Mouse (Mus musculus): Measurements from ENCODE around the gene Rnf216.

Gene Rnf216

GRCm38 (mm10) chr5:143095256-143095655 lies 17.5 kb downstream of the Rnf216 start:
- peak; percentile 63 for DNase-seq

DNA sequence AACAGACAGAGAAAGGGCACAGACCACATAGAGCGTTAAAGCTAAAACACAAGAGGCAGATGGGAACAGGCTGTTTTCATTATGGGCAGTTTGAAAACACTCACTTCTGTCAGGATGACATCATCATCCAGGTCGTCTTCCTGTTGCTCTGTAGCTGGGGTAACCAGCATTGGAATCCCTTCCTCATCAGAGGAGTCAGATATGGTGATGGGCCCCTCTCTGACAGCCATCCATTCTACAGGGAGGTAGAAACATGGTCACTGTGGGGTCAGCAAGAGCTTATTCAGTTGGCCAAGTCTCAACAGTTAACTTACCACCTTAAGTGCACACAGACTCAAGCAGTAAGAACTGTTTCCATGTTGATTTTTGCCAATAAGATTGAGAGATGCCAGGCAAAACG lies 19.9 kb downstream of the Rnf216 start:
- DNase-seq, result peak; percentile 68

- DNase-seq, result no peak
Measured at GRCm38 (mm10) chr5:143084898-143085297, 27.9 kb downstream of the Rnf216 start.

DNA sequence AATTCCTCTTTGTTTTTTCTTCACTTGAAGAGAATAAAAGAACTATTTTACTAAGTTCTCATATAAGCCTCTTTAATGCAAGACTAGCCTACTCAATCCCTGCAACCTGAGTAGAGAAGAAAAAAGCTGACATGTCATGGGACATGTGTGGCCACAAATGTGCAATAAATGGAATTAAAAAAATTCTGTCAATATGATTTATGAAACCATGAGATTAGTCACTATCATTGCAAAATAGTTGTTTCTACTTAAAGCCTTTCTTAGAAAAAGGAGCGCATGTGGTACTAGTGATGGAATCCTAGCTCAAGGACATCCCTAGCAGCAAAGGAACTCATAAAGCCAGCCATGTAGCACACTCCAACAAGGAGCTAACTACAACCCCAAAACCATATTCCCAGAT lies 33.0 kb downstream of the Rnf216 start:
- no peak for DNase-seq

- DNase-seq, result no peak
Measured at GRCm38 (mm10) chr5:143076603-143077143, 36.1 kb downstream of the Rnf216 start.

DNA sequence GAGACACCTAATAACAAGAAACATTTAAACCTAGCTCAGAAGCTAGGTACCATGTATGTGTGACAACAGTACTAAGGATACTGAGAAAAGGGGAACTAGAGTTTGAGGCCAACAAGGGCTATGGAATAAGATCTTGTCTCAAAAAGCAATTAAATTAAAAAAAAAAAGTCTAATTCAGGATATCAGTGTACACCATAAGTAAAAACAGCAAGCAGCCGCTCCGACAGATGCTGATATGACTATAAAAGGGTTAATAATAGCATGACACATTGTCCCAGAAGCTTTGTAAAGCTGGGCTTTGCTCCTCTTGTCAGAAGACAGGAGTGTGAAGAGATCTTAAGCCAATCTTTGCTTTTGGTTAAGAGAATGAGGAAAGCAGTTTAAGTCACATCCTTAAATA lies 36.8 kb downstream of the Rnf216 start:
- DNase-seq, result no peak

- DNase-seq, result peak; percentile 69
Measured at GRCm38 (mm10) chr5:143069048-143069447, 43.7 kb downstream of the Rnf216 start.

- peak; percentile 59 for DNase-seq
Measured at GRCm38 (mm10) chr5:143068382-143068781, 44.4 kb downstream of the Rnf216 start.

- peak; percentile 90 for DNase-seq
Measured at GRCm38 (mm10) chr5:143066551-143066958, 46.2 kb downstream of the Rnf216 start.

DNA sequence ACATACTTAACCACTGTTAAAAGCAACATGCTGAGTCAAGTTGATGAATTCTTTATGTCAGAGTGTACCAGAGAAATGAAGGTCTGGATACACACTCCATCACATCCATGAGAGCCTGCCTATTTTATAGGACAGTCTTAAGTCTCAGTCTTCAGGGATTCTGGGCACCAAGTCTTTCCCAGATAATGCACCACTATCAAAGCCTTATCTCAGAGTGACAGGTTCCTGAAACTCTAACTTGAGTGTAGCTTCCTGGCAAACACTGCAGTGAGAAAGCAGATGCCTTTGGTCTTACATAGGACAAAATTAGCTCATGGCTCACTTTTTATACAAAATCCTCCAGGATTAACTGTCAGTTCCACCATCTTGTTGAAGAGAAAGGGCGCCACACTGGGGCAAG lies 46.7 kb downstream of the Rnf216 start:
- DNase-seq, result peak; percentile 40

GRCm38 (mm10) chr5:143065230-143065629 lies 47.6 kb downstream of the Rnf216 start:
- peak; percentile 95 for DNase-seq

DNA sequence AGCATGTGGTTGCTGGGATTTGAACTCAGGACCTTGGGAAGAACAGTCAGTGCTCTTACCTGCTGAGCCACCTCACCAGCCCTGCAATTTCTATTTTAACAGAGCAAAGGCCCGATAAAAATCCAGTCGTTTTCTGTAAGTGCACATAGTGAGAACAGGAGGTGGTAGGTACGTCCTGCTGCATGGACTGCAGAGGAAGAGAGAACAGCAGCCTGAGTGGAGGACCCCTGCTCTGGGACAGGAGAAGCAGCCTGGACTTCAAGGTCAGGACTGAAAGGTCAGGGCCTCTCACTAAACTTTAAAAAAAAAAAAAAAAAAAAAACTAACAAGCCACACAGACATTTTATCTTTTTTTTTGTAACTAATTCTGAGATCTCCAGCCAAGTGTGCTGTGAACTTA lies 50.5 kb downstream of the Rnf216 start:
- DNase-seq, result peak; percentile 75

DNA sequence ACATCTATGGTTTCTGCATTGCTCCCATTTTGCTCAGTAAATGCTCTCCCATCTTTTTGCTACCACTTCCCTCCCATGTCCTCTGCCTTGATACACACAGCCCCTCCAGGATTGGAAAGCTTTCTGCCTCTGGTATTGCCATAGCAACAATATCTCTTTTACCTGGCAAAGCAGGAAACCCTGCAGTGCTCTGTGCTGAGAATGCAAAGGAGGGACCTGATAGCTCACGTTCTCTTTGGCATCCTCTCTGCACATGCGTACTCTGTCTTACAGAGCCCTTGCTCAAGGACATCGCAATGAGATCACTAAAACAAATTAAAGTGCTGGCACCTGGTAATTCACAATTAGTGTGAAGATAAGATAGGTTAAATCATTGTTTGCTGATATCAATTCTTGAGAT lies 51.3 kb downstream of the Rnf216 start:
- DNase-seq, result peak; percentile 73

DNA sequence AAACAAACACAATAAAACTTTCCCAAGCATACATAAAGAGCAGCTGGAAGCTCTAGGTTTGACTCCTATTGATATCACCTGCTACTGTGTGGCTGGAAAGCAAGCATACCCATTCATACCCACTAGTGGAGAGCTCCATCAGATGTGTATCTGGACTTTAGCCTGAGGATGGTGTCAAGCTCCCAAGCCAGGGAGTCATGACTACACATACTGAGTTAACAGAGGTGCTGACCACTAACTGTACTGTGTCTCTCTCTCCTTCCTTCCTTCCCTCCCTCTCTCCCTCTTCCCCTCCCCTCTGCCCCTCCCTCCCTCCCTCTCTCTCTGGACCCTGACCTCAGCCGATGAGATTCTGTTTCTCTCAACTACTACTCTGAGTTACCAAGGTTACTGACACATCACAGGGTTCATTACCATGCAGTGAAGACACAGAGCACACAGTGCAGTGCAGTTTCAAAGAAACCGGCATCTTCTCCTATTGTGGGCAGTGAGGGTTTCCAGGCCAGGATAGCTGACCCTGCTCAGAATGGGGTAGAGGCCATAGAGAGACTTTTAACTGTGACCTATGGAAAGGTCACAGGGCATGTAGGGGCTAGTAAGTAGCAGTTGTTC lies 51.9 kb downstream of the Rnf216 start:
- peak; percentile 70 for DNase-seq

DNA sequence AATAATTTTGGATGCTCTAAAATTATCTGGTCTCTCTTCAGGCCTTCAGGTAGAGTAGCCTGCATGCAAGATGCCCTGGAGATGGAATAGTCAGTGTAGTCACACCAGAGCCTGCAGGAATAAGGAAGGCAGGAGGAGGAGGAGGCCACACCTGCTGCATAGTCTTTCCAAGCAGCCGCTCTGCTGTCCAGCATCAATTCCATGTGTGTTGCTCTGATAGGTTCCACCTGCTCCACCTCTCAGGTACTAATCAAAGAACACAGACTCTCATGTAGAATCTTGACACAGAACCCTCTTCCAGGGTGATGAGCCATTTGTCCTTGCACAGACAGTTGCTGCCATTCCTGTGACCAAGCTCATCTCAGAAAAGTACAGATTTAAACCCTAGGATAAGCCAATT lies 52.8 kb downstream of the Rnf216 start:
- peak; percentile 85 for DNase-seq

GRCm38 (mm10) chr5:143059182-143059581 lies 53.6 kb downstream of the Rnf216 start:
- DNase-seq, result peak; percentile 90

GRCm38 (mm10) chr5:143058675-143059074 lies 54.1 kb downstream of the Rnf216 start:
- DNase-seq, result no peak

DNA sequence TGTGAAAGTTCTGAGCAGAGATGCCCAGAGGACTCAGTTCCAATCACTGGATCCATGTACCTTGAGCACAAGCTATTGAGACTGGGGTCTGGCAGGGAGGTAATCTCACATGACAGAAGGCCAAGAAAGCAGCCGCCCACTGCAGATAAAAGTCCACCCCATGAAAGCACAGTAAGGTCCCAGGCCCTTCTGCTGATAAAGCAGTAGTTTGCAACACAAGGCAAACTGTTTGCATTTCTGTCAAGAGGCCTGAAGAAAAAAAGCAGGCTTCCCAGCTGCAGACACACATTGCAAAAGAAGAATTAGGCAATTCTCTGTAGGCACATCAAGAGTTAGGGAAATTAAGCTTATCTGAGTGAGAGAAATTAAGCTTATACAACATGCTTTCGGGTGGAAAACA lies 54.6 kb downstream of the Rnf216 start:
- DNase-seq, result peak; percentile 95

DNA sequence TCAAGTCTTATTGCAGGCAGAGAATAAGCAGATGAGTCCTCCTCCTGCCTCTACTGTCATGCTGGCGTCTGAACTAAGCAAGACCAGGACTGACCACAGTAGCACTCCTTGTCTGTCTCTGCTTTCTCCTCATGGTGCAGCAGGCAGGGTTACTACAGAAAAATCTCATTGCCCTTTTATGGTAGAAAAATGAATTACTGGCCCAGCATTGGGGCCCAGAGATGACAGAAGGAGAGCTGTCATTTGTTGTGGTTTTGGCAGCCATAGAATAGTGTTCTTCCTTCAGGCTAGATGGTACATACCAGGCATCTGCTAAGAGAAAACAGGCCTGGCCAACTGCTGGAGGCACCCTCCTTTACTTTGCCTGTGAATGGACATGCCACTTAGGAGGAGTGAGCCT lies 55.0 kb downstream of the Rnf216 start:
- DNase-seq, result no peak

- peak; percentile 96 for DNase-seq
Measured at GRCm38 (mm10) chr5:143056191-143056880, 56.5 kb downstream of the Rnf216 start.

- DNase-seq, result peak; percentile 98
Measured at GRCm38 (mm10) chr5:143055501-143056125, 57.2 kb downstream of the Rnf216 start.

- peak; percentile 78 for DNase-seq
Measured at GRCm38 (mm10) chr5:143054703-143055102, 58.1 kb downstream of the Rnf216 start.

- peak; percentile 92 for DNase-seq
Measured at GRCm38 (mm10) chr5:143053132-143053972, 59.4 kb downstream of the Rnf216 start.
